Mouse (Mus musculus): ENCODE data around the gene Pth2. TPM values are rescaled to one million over a fixed set of nuclear protein-coding genes. Genes with fewer than 3 reads are reported as not detected.

Gene Pth2
- polyA plus RNA-seq, 1 experiment = 21.9 TPM

- peaks cover 7% of the 10 kb centered on the region for H3K36me3 ChIP-seq (ENCODE audit: control insufficient read depth, insufficient read depth, low read length)
- H3K27ac ChIP-seq (ENCODE audit: control insufficient read depth, insufficient read depth, low read depth, low read length) = peak within 1 kb of the TSS; percentile 97
- TF ChIP-seq POLR2A (IDR thresholded peaks at IDR 0.05; ENCODE audit: control insufficient read depth, low read depth, low read length) = no peak
- TF ChIP-seq CTCF (IDR thresholded peaks at IDR 0.05; ENCODE audit: control insufficient read depth, insufficient read depth, insufficient replicate concordance, low read depth, low read length) = no peak
- H3K4me1 ChIP-seq (ENCODE audit: control insufficient read depth, insufficient read depth, low read length) = peaks cover 8% of the 10 kb centered on the region
- H3K27me3 ChIP-seq (ENCODE audit: control insufficient read depth, insufficient read depth, low read length) = no peaks in the 10 kb centered on the region
- H3K4me3 ChIP-seq (ENCODE audit: control insufficient read depth, low read depth, low read length) = peak within 1 kb of the TSS; percentile 93
Measured at GRCm38 (mm10) chr7:45211851-45212251, 31.1 kb downstream of the Pth2 start, which contains the start of gene Dkkl1. Gene Dkkl1 (minus strand): TSS chr7:45212147.

GRCm38 (mm10) chr7:45212356-45212755 lies 31.6 kb downstream of the Pth2 start:
- Histone ChIP-seq H3K27me3 (ENCODE audit: control insufficient read depth, insufficient read depth, low read length) (no peaks in the 10 kb centered on the region), H3K36me3 (ENCODE audit: control insufficient read depth, insufficient read depth, low read length) (peaks cover 7% of the 10 kb centered on the region), H3K4me1 (ENCODE audit: control insufficient read depth, insufficient read depth, low read length) (peaks cover 12% of the 10 kb centered on the region), H3K4me3 (ENCODE audit: control insufficient read depth, low read depth, low read length) (peak overlapping the region; percentile 93), H3K27ac (ENCODE audit: control insufficient read depth, insufficient read depth, low read depth, low read length) (peak overlapping the region; percentile 97)
- no peak for TF ChIP-seq CTCF (IDR thresholded peaks at IDR 0.05; ENCODE audit: control insufficient read depth, insufficient read depth, insufficient replicate concordance, low read depth, low read length)
- TF ChIP-seq POLR2A (IDR thresholded peaks at IDR 0.05; ENCODE audit: control insufficient read depth, low read depth, low read length) = no peak

GRCm38 (mm10) chr7:45213708-45214107 lies 32.9 kb downstream of the Pth2 start:
- no peaks in the 10 kb centered on the region for H3K27me3 ChIP-seq (ENCODE audit: control insufficient read depth, insufficient read depth, low read length)
- H3K36me3 ChIP-seq (ENCODE audit: control insufficient read depth, insufficient read depth, low read length) = peaks cover 7% of the 10 kb centered on the region
- TF ChIP-seq POLR2A (IDR thresholded peaks at IDR 0.05; ENCODE audit: control insufficient read depth, low read depth, low read length) = no peak
- no peak for TF ChIP-seq CTCF (IDR thresholded peaks at IDR 0.05; ENCODE audit: control insufficient read depth, insufficient read depth, insufficient replicate concordance, low read depth, low read length)
- peak overlapping the region; percentile 93 for H3K4me3 ChIP-seq (ENCODE audit: control insufficient read depth, low read depth, low read length)
- H3K4me1 ChIP-seq (ENCODE audit: control insufficient read depth, insufficient read depth, low read length) = peaks cover 12% of the 10 kb centered on the region
- no peak overlapping the region for H3K27ac ChIP-seq (ENCODE audit: control insufficient read depth, insufficient read depth, low read depth, low read length)

- Histone ChIP-seq H3K4me3 (ENCODE audit: control insufficient read depth, low read depth, low read length) (peak within 1 kb of the TSS; percentile 80), H3K27ac (ENCODE audit: control insufficient read depth, insufficient read depth, low read depth, low read length) (no peak within 1 kb of the TSS), H3K4me1 (ENCODE audit: control insufficient read depth, insufficient read depth, low read length) (peaks cover 14% of the 10 kb centered on the region), H3K36me3 (ENCODE audit: control insufficient read depth, insufficient read depth, low read length) (peaks cover 4% of the 10 kb centered on the region), H3K27me3 (ENCODE audit: control insufficient read depth, insufficient read depth, low read length) (no peaks in the 10 kb centered on the region)
- TF ChIP-seq CTCF (IDR thresholded peaks at IDR 0.05; ENCODE audit: control insufficient read depth, insufficient read depth, insufficient replicate concordance, low read depth, low read length) = no peak
- no peak for TF ChIP-seq POLR2A (IDR thresholded peaks at IDR 0.05; ENCODE audit: control insufficient read depth, low read depth, low read length)
Measured at GRCm38 (mm10) chr7:45215673-45216441, 35.1 kb downstream of the Pth2 start, which contains the start of gene Tead2. Gene Tead2 (plus strand): TSS chr7:45215753.

- Histone ChIP-seq H3K4me1 (ENCODE audit: control insufficient read depth, insufficient read depth, low read length) (peaks cover 12% of the 10 kb centered on the region), H3K36me3 (ENCODE audit: control insufficient read depth, insufficient read depth, low read length) (no peaks in the 10 kb centered on the region), H3K4me3 (ENCODE audit: control insufficient read depth, low read depth, low read length) (peak overlapping the region; percentile 80), H3K27me3 (ENCODE audit: control insufficient read depth, insufficient read depth, low read length) (no peaks in the 10 kb centered on the region), H3K27ac (ENCODE audit: control insufficient read depth, insufficient read depth, low read depth, low read length) (no peak overlapping the region)
- TF ChIP-seq CTCF (IDR thresholded peaks at IDR 0.05; ENCODE audit: control insufficient read depth, insufficient read depth, insufficient replicate concordance, low read depth, low read length) (no peak), POLR2A (IDR thresholded peaks at IDR 0.05; ENCODE audit: control insufficient read depth, low read depth, low read length) (no peak)
Measured at GRCm38 (mm10) chr7:45216442-45217183, 35.8 kb downstream of the Pth2 start.

GRCm38 (mm10) chr7:45221680-45222079 lies 40.9 kb downstream of the Pth2 start:
- H3K36me3 ChIP-seq (ENCODE audit: control insufficient read depth, insufficient read depth, low read length) = no peaks in the 10 kb centered on the region

GRCm38 (mm10) chr7:45224826-45225225 lies 44.0 kb downstream of the Pth2 start:
- Histone ChIP-seq H3K27ac (ENCODE audit: control insufficient read depth, insufficient read depth, low read depth, low read length) (no peak overlapping the region), H3K27me3 (ENCODE audit: control insufficient read depth, insufficient read depth, low read length) (no peaks in the 10 kb centered on the region), H3K4me3 (ENCODE audit: control insufficient read depth, low read depth, low read length) (no peak overlapping the region), H3K36me3 (ENCODE audit: control insufficient read depth, insufficient read depth, low read length) (no peaks in the 10 kb centered on the region), H3K4me1 (ENCODE audit: control insufficient read depth, insufficient read depth, low read length) (peaks cover 2% of the 10 kb centered on the region)
- TF ChIP-seq POLR2A (IDR thresholded peaks at IDR 0.05; ENCODE audit: control insufficient read depth, low read depth, low read length) (no peak), CTCF (IDR thresholded peaks at IDR 0.05; ENCODE audit: control insufficient read depth, insufficient read depth, insufficient replicate concordance, low read depth, low read length) (no peak)

More at GRCm38 (mm10) chr7:45221680-45222079, 40.9 kb downstream of the Pth2 start:
- Histone ChIP-seq H3K4me1 (ENCODE audit: control insufficient read depth, insufficient read depth, low read length) (peaks cover 7% of the 10 kb centered on the region), H3K27me3 (ENCODE audit: control insufficient read depth, insufficient read depth, low read length) (no peaks in the 10 kb centered on the region), H3K4me3 (ENCODE audit: control insufficient read depth, low read depth, low read length) (peak overlapping the region; percentile 59), H3K27ac (ENCODE audit: control insufficient read depth, insufficient read depth, low read depth, low read length) (no peak overlapping the region)
- TF ChIP-seq CTCF (IDR thresholded peaks at IDR 0.05; ENCODE audit: control insufficient read depth, insufficient read depth, insufficient replicate concordance, low read depth, low read length) (no peak), POLR2A (IDR thresholded peaks at IDR 0.05; ENCODE audit: control insufficient read depth, low read depth, low read length) (no peak)

Data from testis, adult 2 months (tissue).